Mouse (Mus musculus): ENCODE data around the gene Pom121. TPM values are rescaled to one million over a fixed set of nuclear protein-coding genes. Genes with fewer than 3 reads are reported as not detected.

The Pom121 gene
- polyA plus RNA-seq, 1 experiment: 12.6 TPM

GRCm38 (mm10) chr5:135368312-135368711 lies 26.0 kb downstream of the Pom121 start:
- Histone ChIP-seq H3K36me3 (ENCODE audit: control insufficient read depth, insufficient read depth, low read length) (no peaks in the 10 kb centered on the region), H3K27me3 (replicated peaks; ENCODE audit: control insufficient read depth, insufficient read depth, low read length) (no peaks in the 10 kb centered on the region), H3K4me3 (ENCODE audit: insufficient read depth, low read depth, low read length) (no peak overlapping the region), H3K27ac (ENCODE audit: insufficient read depth, low read depth, low read length) (no peak overlapping the region), H3K4me1 (ENCODE audit: control insufficient read depth, insufficient read depth, low read length) (peaks cover 3% of the 10 kb centered on the region; the same call in 1 of the 2 replicates)
- 83% methylated on average over 6 of the region's 6 CpGs for WGBS
- TF ChIP-seq CTCF (conservative IDR thresholded peaks at IDR 0.05; ENCODE audit: insufficient read depth, insufficient read length, low read depth, low read length) (no peak), POLR2A (IDR thresholded peaks at IDR 0.05; ENCODE audit: low read depth, low read length) (no peak)
- DNase-seq: no peak

- H3K27me3 ChIP-seq (replicated peaks; ENCODE audit: control insufficient read depth, insufficient read depth, low read length): no peaks in the 10 kb centered on the region
- peak; percentile 12 for DNase-seq
- H3K36me3 ChIP-seq (ENCODE audit: control insufficient read depth, insufficient read depth, low read length): no peaks in the 10 kb centered on the region
- TF ChIP-seq POLR2A (IDR thresholded peaks at IDR 0.05; ENCODE audit: low read depth, low read length) (no peak), CTCF (conservative IDR thresholded peaks at IDR 0.05; ENCODE audit: insufficient read depth, insufficient read length, low read depth, low read length) (no peak)
- H3K4me1 ChIP-seq (ENCODE audit: control insufficient read depth, insufficient read depth, low read length): peaks cover 3% of the 10 kb centered on the region; the same call in 1 of the 2 replicates
- WGBS: 59% methylated on average over 6 of the region's 6 CpGs
- no peak overlapping the region for H3K27ac ChIP-seq (ENCODE audit: insufficient read depth, low read depth, low read length)
- H3K4me3 ChIP-seq (ENCODE audit: insufficient read depth, low read depth, low read length): no peak overlapping the region
Measured at GRCm38 (mm10) chr5:135367841-135368240, 26.5 kb downstream of the Pom121 start.

GRCm38 (mm10) chr5:135363540-135363939 lies 30.8 kb downstream of the Pom121 start:
- Histone ChIP-seq H3K27me3 (replicated peaks; ENCODE audit: control insufficient read depth, insufficient read depth, low read length) (no peaks in the 10 kb centered on the region), H3K4me3 (ENCODE audit: insufficient read depth, low read depth, low read length) (no peak overlapping the region), H3K27ac (ENCODE audit: insufficient read depth, low read depth, low read length) (no peak overlapping the region), H3K4me1 (ENCODE audit: control insufficient read depth, insufficient read depth, low read length) (no peaks in the 10 kb centered on the region), H3K36me3 (ENCODE audit: control insufficient read depth, insufficient read depth, low read length) (no peaks in the 10 kb centered on the region)
- TF ChIP-seq POLR2A (IDR thresholded peaks at IDR 0.05; ENCODE audit: low read depth, low read length) (no peak), CTCF (conservative IDR thresholded peaks at IDR 0.05; ENCODE audit: insufficient read depth, insufficient read length, low read depth, low read length) (peak; percentile 67)
- WGBS: 29% methylated on average over 12 of the region's 12 CpGs
- DNase-seq: peak; percentile 18

GRCm38 (mm10) chr5:135362572-135362971 lies 31.8 kb downstream of the Pom121 start:
- H3K4me1 ChIP-seq (ENCODE audit: control insufficient read depth, insufficient read depth, low read length): no peaks in the 10 kb centered on the region
- H3K36me3 ChIP-seq (ENCODE audit: control insufficient read depth, insufficient read depth, low read length): no peaks in the 10 kb centered on the region
- peaks cover under 1% of the 10 kb centered on the region; the same call in 1 of the 2 replicates for H3K27me3 ChIP-seq (replicated peaks; ENCODE audit: control insufficient read depth, insufficient read depth, low read length)
- TF ChIP-seq CTCF (conservative IDR thresholded peaks at IDR 0.05; ENCODE audit: insufficient read depth, insufficient read length, low read depth, low read length): no peak
- TF ChIP-seq POLR2A (IDR thresholded peaks at IDR 0.05; ENCODE audit: low read depth, low read length): no peak
- H3K4me3 ChIP-seq (ENCODE audit: insufficient read depth, low read depth, low read length): no peak overlapping the region
- 86% methylated on average over 3 of the region's 3 CpGs for WGBS
- DNase-seq: no peak
- H3K27ac ChIP-seq (ENCODE audit: insufficient read depth, low read depth, low read length): no peak overlapping the region

- WGBS: 79% methylated on average over 2 of the region's 2 CpGs
- no peak for DNase-seq
- Histone ChIP-seq H3K4me3 (ENCODE audit: insufficient read depth, low read depth, low read length) (no peak overlapping the region), H3K27ac (ENCODE audit: insufficient read depth, low read depth, low read length) (no peak overlapping the region), H3K36me3 (ENCODE audit: control insufficient read depth, insufficient read depth, low read length) (no peaks in the 10 kb centered on the region), H3K4me1 (ENCODE audit: control insufficient read depth, insufficient read depth, low read length) (no peaks in the 10 kb centered on the region), H3K27me3 (replicated peaks; ENCODE audit: control insufficient read depth, insufficient read depth, low read length) (peaks cover 1% of the 10 kb centered on the region; the same call in 1 of the 2 replicates)
- TF ChIP-seq POLR2A (IDR thresholded peaks at IDR 0.05; ENCODE audit: low read depth, low read length): no peak
Measured at GRCm38 (mm10) chr5:135359772-135360171, 34.6 kb downstream of the Pom121 start.

- Histone ChIP-seq H3K27ac (ENCODE audit: insufficient read depth, low read depth, low read length) (no peak overlapping the region), H3K4me1 (ENCODE audit: control insufficient read depth, insufficient read depth, low read length) (no peaks in the 10 kb centered on the region), H3K27me3 (replicated peaks; ENCODE audit: control insufficient read depth, insufficient read depth, low read length) (peaks cover 1% of the 10 kb centered on the region; the same call in 1 of the 2 replicates), H3K4me3 (ENCODE audit: insufficient read depth, low read depth, low read length) (no peak overlapping the region), H3K36me3 (ENCODE audit: control insufficient read depth, insufficient read depth, low read length) (no peaks in the 10 kb centered on the region)
- TF ChIP-seq POLR2A (IDR thresholded peaks at IDR 0.05; ENCODE audit: low read depth, low read length): no peak
- no peak for TF ChIP-seq CTCF (conservative IDR thresholded peaks at IDR 0.05; ENCODE audit: insufficient read depth, insufficient read length, low read depth, low read length)
- DNase-seq: peak; percentile 56
- 78% methylated on average over 2 of the region's 2 CpGs for WGBS
Measured at GRCm38 (mm10) chr5:135357556-135357955, 36.8 kb downstream of the Pom121 start.

GRCm38 (mm10) chr5:135356090-135356489 lies 38.3 kb downstream of the Pom121 start:
- TF ChIP-seq CTCF (conservative IDR thresholded peaks at IDR 0.05; ENCODE audit: insufficient read depth, insufficient read length, low read depth, low read length) (no peak), POLR2A (IDR thresholded peaks at IDR 0.05; ENCODE audit: low read depth, low read length) (no peak)
- DNase-seq: no peak
- H3K36me3 ChIP-seq (ENCODE audit: control insufficient read depth, insufficient read depth, low read length): no peaks in the 10 kb centered on the region

More at GRCm38 (mm10) chr5:135356090-135356489, 38.3 kb downstream of the Pom121 start:
- no peaks in the 10 kb centered on the region for H3K4me1 ChIP-seq (ENCODE audit: control insufficient read depth, insufficient read depth, low read length)
- no peak overlapping the region for H3K27ac ChIP-seq (ENCODE audit: insufficient read depth, low read depth, low read length)
- 48% methylated on average over 1 of the region's 1 CpGs for WGBS
- peaks cover 1% of the 10 kb centered on the region; the same call in 1 of the 2 replicates for H3K27me3 ChIP-seq (replicated peaks; ENCODE audit: control insufficient read depth, insufficient read depth, low read length)
- no peak overlapping the region for H3K4me3 ChIP-seq (ENCODE audit: insufficient read depth, low read depth, low read length)

Measured in kidney, adult 2 months (tissue).